Mouse (Mus musculus) layer of hippocampus, adult 8-10 months (tissue): Measurements from ENCODE around the gene Dcaf12. TPM values are rescaled to one million over a fixed set of nuclear protein-coding genes. Genes with fewer than 3 reads are reported as not detected.

Experiments
- DNase-seq, 2 experiments: peaks; one replicate each; pipeline ENCODE4 v3.0.0; 2022; ENCODE audit warnings: low spot score in 2 of 2
- total RNA-seq, 4 experiments: library from RNA; stranded (reverse); gene quantifications; 2 replicates each; pipeline ENCODE4 v1.2.4; 2022

Dcaf12 gene
- total RNA-seq, 4 experiments from 2014 or later = 35.5 to 42.6 (median 39.6) TPM

DNA sequence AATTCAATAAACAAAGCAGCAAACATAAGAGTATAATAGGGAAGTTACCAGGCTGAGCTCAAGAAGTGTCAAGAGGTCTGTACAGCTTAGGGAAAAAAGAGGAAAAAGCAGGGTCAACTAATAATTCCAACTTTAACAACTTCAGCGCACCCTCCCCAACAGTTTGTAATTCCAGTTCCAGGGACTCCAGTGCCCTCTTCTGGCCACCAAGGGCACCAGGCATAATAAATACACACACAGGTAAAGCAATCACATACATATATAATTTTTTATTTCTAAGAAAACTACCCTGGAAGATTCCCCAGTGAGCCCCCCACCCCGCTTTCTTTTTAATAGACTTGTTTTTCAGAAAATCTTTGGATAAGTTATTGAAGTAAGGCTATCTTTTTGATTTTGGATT lies 69.3 kb downstream of the Dcaf12 start:
- no peak for DNase-seq

Other genes with a start within 250 kb of the Dcaf12 start
- gene Aqp3, start 216.7 kb downstream of the Dcaf12 start, total RNA-seq = not detected
- gene Nol6, start 190.4 kb downstream of the Dcaf12 start, total RNA-seq = 100 to 1,000 TPM; 101 to 113 (median 103) TPM
- 10 to 100 TPM; 76.8 to 93.6 (median 82.0) TPM for gene Ube2r2, start 179.1 kb downstream of the Dcaf12 start, total RNA-seq
- 10 to 100 TPM; 45.8 to 58.7 (median 50.2) TPM for gene Ubap2, start 39.7 kb downstream of the Dcaf12 start, total RNA-seq
- 10 to 100 TPM; 42.1 to 48.0 (median 44.9) TPM for gene Ubap1, start 34.1 kb upstream of the Dcaf12 start, total RNA-seq
- gene Kif24, start 150.0 kb upstream of the Dcaf12 start, total RNA-seq = 1 to 10 TPM in 3 of 4 experiments, under 1 TPM in 1; 0.97 to 1.9 (median 1.7) TPM
- 10 to 100 TPM; 26.1 to 31.0 (median 29.8) TPM for gene Nudt2, start 150.3 kb upstream of the Dcaf12 start, total RNA-seq
- gene AI464131, start 188.2 kb upstream of the Dcaf12 start, total RNA-seq = 10 to 100 TPM; 19.3 to 32.8 (median 26.6) TPM
- gene 1110017D15Rik, start 202.4 kb upstream of the Dcaf12 start, total RNA-seq = 1 to 10 TPM; 3.2 to 5.0 (median 4.6) TPM